Mouse (Mus musculus) bone marrow, adult 2 months (tissue): ENCODE data around the gene Sprtn. TPM values are rescaled to one million over a fixed set of nuclear protein-coding genes. Genes with fewer than 3 reads are reported as not detected.

Experiments
- H3K27ac ChIP-seq: fragments of 200-500 bp; 2 replicates; pipeline ENCODE4 v1.5.1; 2012; ENCODE audit warnings: low read depth, mild to moderate bottlenecking, control low read depth, inconsistent platforms, low read length; ENCODE audit not compliant: control insufficient read depth, poor library complexity, insufficient read depth
- H3K4me1 ChIP-seq: fragments of 200-500 bp; 2 replicates; pipeline ENCODE4 v1.6.1; 2011; ENCODE audit warnings: low read length; ENCODE audit not compliant: control insufficient read depth, insufficient read depth
- H3K4me3 ChIP-seq: fragments of 200-500 bp; replicated peaks from 2 replicates; pipeline ENCODE3; 2011; ENCODE audit warnings: mild to moderate bottlenecking, low read depth, low read length, control low read depth; ENCODE audit not compliant: control insufficient read depth
- CTCF ChIP-seq: fragments of 200-500 bp; IDR thresholded peaks from 2 replicates; pipeline ENCODE4 v1.5.1; 2011; ENCODE audit warnings: low read length, control low read depth; ENCODE audit not compliant: control insufficient read depth, insufficient read depth
- POLR2A ChIP-seq: fragments of 200-500 bp; IDR thresholded peaks from 2 replicates; pipeline ENCODE4 v1.6.1; 2011; ENCODE audit warnings: low read depth, mild to moderate bottlenecking, control low read depth, low read length, borderline replicate concordance; ENCODE audit not compliant: control insufficient read depth
- WGBS: fragments of 180-500 bp; shearing (Covaris S2); methylation state at CpG from one replicate; pipeline ENCODE4 v1.1.7; 2018; 5-methylcytosine and 5-hydroxymethylcytosine counted together
- polyA plus RNA-seq: library from polyadenylated mRNA; stranded (reverse); fragments of >200 nt; gene quantifications from 2 replicates; pipeline ENCODE4 v1.2.4, GENCODE M21; 2011; ENCODE audit warnings: low replicate concordance; ENCODE audit not compliant: missing spikeins, insufficient read depth, insufficient read length

Sprtn gene
- polyA plus RNA-seq, 1 experiment, result 13.8 TPM

DNA sequence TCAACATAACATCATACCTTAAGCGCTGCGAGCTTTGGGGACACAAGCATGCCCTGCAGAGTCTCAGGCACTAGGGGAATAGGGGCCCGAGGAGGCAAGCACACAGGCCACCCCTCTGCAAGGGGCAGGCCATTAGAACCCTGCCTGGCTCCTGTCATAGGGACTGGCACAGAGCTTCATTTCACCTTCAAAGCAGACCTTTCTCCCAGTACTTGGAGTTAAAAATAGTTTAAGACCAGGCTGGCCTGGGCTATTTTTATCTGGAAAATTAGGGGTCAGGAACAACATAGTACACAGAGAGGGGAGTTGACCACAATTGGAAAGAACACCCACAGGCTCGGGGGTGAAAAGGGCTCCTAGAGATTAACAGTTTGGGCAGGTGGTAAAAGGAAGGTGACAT lies 39.6 kb downstream of the Sprtn start:
- no peak for TF ChIP-seq POLR2A
- TF ChIP-seq CTCF, result no peak
- Histone ChIP-seq H3K4me1 (no peaks in the 10 kb centered on the region), H3K27ac (no peak overlapping the region), H3K4me3 (no peak overlapping the region)
- 83% methylated on average over 4 of the region's 4 CpGs for WGBS

GRCm38 (mm10) chr8:124943801-124944200 lies 46.1 kb downstream of the Sprtn start:
- no peak overlapping the region for H3K4me3 ChIP-seq
- no peaks in the 10 kb centered on the region; the same call in none of the 2 replicates for H3K4me1 ChIP-seq
- no peak overlapping the region for H3K27ac ChIP-seq
- TF ChIP-seq POLR2A (no peak), CTCF (no peak)
- 96% methylated on average over 6 of the region's 6 CpGs for WGBS

DNA sequence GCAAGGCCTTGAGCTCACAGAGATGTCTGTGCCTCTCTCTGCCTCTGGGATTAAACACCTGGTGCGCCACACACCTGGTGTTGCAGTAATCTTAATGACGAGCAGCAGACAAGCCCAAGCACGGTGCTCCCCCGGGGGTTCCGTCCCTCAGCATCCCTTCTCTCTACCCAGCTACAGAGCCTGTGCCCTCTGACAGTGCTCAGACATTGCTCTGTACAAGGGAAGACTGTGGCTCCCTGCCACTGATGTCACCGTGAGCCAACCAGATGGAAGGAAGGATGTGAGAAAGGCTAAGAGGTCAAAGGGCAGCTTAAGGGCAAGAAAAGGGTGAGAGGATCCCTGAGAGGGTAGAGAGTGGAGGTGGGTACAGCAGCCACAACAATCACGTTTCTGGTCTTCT lies 46.7 kb downstream of the Sprtn start:
- 84% methylated on average over 7 of the region's 7 CpGs for WGBS
- H3K4me3 ChIP-seq, result no peak overlapping the region
- TF ChIP-seq CTCF (no peak), POLR2A (no peak)
- H3K4me1 ChIP-seq, result no peaks in the 10 kb centered on the region; the same call in none of the 2 replicates
- no peak overlapping the region for H3K27ac ChIP-seq

- H3K4me1 ChIP-seq, result peaks cover 2% of the 10 kb centered on the region
- peak overlapping the region; percentile 67 for H3K4me3 ChIP-seq
- no peak overlapping the region for H3K27ac ChIP-seq
- TF ChIP-seq CTCF, result no peak
- TF ChIP-seq POLR2A, result no peak; the same call in 1 of the 2 replicates
- 1% methylated on average over 67 of the region's 67 CpGs for WGBS
Observed at GRCm38 (mm10) chr8:124947865-124948732, 50.4 kb downstream of the Sprtn start.

GRCm38 (mm10) chr8:124948733-124949111 lies 51.0 kb downstream of the Sprtn start:
- peak overlapping the region; percentile 91 for H3K27ac ChIP-seq
- H3K4me1 ChIP-seq, result peaks cover 2% of the 10 kb centered on the region
- TF ChIP-seq POLR2A (no peak; the same call in 1 of the 2 replicates), CTCF (no peak)
- 8% methylated on average over 61 of the region's 62 CpGs for WGBS
- H3K4me3 ChIP-seq, result peak overlapping the region; percentile 69

GRCm38 (mm10) chr8:124949209-124950068 lies 51.8 kb downstream of the Sprtn start, which contains the start of gene Egln1:
Gene Egln1 (minus strand): TSS chr8:124949324.
- WGBS, result 5% methylated on average over 97 of the region's 98 CpGs
- peaks cover 2% of the 10 kb centered on the region for H3K4me1 ChIP-seq
- H3K27ac ChIP-seq, result peak within 1 kb of the TSS; percentile 91
- peak within 1 kb of the TSS; percentile 83 for H3K4me3 ChIP-seq
- TF ChIP-seq POLR2A (peak; percentile 72; the same call in 1 of the 2 replicates), CTCF (no peak)

- Histone ChIP-seq H3K4me3 (peak overlapping the region; percentile 83), H3K27ac (no peak overlapping the region), H3K4me1 (peaks cover 2% of the 10 kb centered on the region)
- WGBS, result 19% methylated on average over 10 of the region's 10 CpGs
- no peak for TF ChIP-seq POLR2A
Observed at GRCm38 (mm10) chr8:124950069-124950456, 52.4 kb downstream of the Sprtn start.

- Histone ChIP-seq H3K4me1 (peaks cover 2% of the 10 kb centered on the region), H3K27ac (no peak overlapping the region), H3K4me3 (no peak overlapping the region)
- TF ChIP-seq POLR2A (no peak), CTCF (no peak)
- 67% methylated on average over 2 of the region's 2 CpGs for WGBS
Observed at GRCm38 (mm10) chr8:124950865-124951264, 53.2 kb downstream of the Sprtn start.
